Mouse (Mus musculus): ENCODE data around the gene Glyr1.

Gene Glyr1

DNA sequence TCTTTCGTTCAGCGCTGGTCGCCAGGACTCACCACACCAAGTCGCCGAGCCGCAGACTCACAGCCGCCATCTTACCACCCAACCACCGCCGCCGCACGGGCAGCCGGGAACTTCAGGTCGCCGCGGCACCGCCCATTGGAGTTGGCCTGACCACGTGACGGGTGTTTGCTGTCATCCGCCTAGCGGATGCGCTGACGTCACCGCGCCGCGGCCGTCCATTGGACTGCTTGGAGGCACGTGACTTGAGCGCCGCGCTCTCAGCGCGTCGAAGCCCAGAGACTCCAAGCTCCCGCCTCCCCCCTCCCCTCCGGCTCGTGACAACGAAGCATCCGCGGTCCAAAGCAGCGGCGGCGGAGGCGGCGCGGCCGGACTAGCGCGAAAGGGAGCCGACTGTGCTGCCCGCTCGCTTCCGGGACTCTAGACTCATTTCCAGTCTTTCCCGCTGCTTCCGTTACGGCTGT, at the start of gene Glyr1, which contains the start of gene Ubn1:
Gene Glyr1 (minus strand): TSS at position 90 of the 461 bp plus-strand sequence.
Gene Ubn1 (plus strand): TSS at position 284 of the 461 bp plus-strand sequence.
- DNase-seq (ENCODE audit: low spot score in 2 of 2) = peak; percentile 99

DNA sequence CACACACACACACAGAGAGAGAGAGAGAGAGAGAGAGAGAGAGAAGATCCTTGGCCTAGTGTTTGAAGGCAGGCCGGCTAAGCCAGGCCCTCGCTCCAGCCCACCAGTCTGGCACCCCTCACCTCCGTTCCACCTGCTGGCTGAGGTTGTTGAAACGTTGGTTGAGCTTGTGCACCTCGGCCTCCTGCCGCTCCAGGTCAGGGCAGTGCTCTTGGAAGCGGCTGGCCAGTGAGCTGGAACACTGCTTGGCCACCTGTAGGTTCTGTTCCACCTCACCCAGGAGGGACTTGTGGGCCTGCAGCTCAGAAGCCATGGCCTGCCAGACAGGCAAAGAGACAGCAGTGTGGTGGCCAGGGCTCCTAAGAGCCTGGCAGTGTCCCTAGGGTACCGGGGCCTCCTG, 46.8 kb upstream of the Glyr1 start:
- no peak for DNase-seq (ENCODE audit: low spot score in 2 of 2)

GRCm38 (mm10) chr16:5093285-5093684, 43.6 kb upstream of the Glyr1 start:
- DNase-seq (ENCODE audit: low spot score in 2 of 2) = no peak

GRCm38 (mm10) chr16:5089021-5089420, 39.4 kb upstream of the Glyr1 start:
- no peak for DNase-seq (ENCODE audit: low spot score in 2 of 2)

- no peak for DNase-seq (ENCODE audit: low spot score in 2 of 2)
These were observed 36.5 kb upstream of the Glyr1 start for GRCm38 (mm10) chr16:5086179-5086578.

- DNase-seq (ENCODE audit: low spot score in 2 of 2) = no peak
These were observed 35.5 kb upstream of the Glyr1 start for GRCm38 (mm10) chr16:5085196-5085595.

DNA sequence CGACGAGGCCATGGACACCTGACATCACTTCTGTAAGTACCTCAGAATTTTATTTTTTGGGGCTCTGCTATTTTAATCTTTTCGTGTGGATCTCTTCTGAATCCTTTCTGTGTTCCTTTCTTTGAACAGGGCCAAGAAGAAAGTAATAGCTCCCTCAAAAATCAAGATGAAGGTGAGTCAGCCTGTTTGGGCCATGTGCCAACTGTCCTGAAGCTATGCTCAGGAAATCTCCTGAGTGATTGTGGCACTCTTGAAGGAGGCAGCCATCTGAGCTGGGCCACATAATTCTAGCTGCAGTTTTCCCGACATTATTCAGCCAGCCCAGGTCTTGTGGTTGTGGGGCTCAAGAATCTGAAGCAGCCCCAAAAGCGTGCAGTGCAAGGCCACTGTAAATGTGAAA, 24.7 kb upstream of the Glyr1 start:
- no peak for DNase-seq (ENCODE audit: low spot score in 2 of 2)

DNA sequence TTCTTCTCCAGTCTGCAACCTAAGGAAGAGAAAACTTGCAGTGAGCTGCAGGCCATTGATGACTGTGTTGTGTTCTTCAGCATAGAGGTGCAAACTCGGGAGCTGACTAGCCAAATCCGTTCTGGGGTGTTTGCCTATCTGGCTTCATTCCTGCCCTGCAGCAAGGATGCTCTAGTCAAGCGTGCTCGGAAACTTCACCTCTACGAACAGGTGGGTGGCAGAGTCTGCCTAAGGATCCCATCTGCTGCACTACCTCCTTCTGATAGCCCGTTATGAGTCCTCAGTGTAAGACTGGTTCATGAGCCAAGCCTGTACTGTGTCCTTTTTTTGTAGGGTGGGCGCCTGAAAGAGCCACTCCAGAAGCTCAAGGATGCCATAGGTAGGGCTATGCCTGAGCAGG, 22.3 kb upstream of the Glyr1 start:
- DNase-seq (ENCODE audit: low spot score in 2 of 2) = no peak

DNA sequence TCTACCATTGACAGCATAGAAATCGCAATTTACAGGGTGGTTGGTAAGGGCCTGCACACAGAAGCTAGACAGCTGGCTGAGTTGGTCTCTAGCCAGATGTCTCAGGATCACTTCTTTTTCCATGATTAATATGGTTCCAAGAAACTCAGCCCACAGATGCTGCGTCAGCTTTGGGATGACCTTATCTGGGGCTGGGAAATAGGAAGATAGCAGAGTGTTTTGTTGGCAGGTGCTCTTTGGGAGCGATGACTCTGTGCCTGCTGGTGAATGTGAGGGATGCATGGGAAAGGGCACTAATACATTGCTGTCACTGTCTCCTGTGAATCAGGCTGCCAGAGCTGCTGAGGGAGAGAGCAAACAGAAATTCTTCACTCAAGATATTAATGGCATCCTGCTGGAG, 20.7 kb upstream of the Glyr1 start:
- no peak for DNase-seq (ENCODE audit: low spot score in 2 of 2)

DNA sequence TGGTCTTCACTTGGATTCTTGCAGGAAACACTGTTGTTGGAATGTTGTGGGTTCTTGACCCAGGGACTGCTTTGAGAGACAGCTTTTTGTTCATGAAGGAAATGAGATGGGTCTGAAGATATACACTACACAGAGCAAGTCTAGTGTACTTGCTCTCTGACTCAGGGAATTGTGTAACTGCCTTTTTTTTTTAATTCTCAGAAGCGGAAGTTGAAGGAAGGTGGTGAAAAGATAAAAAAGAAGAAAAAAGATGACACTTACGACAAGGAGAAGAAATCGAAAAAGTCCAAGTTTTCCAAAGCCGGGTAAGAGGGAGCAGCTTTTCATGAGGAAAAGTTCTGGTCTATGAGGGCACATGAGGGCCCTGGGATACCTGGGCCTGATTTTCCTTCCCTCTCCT, 13.8 kb upstream of the Glyr1 start:
- no peak for DNase-seq (ENCODE audit: low spot score in 2 of 2)

DNA sequence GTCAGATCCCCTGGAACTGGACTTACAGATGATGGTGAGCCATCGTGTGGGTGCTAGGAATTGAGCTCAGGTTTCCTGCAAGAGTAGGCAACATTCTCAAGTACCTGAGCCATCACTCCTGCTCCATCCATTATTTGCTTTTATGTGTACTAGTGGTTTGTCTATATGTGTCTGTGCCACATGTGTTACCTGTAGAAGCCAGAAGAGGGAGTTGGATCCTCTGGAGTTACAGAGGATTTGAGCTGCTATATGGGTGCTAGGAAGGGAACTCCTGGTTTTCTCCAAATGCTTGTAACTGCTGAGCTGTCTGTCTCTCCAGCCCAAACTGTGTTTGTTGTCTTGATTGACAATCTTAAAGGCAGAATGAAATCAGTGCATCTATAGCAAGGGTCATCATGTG, 8.5 kb upstream of the Glyr1 start:
- DNase-seq (ENCODE audit: low spot score in 2 of 2) = no peak

- DNase-seq (ENCODE audit: low spot score in 2 of 2) = peak; percentile 63
These were observed 818 bp upstream of the Glyr1 start for GRCm38 (mm10) chr16:5050251-5051110.

GRCm38 (mm10) chr16:5049182-5049773, 385 bp downstream of the Glyr1 start:
- no peak for DNase-seq (ENCODE audit: low spot score in 2 of 2)

- DNase-seq (ENCODE audit: low spot score in 2 of 2) = no peak
These were observed 4.3 kb downstream of the Glyr1 start for GRCm38 (mm10) chr16:5045322-5045721.

- DNase-seq (ENCODE audit: low spot score in 2 of 2) = no peak
These were observed 12.9 kb downstream of the Glyr1 start for GRCm38 (mm10) chr16:5036649-5037234.

DNA sequence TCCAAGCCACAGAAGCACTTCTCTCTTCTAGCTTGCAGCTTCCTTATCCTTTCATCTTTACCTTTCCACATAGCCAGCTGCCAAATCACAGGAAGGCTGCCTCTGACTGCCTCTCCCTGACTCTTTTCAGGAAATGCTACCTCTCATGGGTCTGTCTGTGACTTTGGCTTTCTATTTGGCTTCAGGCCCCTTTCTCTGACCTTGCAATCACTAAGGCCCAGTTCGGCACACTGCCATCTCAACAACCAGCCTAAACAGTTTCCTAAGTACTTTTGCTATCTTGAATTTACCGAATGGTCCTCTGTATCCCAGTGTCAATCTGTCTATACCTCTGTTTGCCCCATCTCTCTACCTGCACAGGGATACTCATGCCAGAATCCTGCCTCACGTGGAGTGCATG, 14.1 kb downstream of the Glyr1 start:
- no peak for DNase-seq (ENCODE audit: low spot score in 2 of 2)

- DNase-seq (ENCODE audit: low spot score in 2 of 2) = no peak
These were observed 19.8 kb downstream of the Glyr1 start for GRCm38 (mm10) chr16:5029847-5030246.

- no peak for DNase-seq (ENCODE audit: low spot score in 2 of 2)
These were observed 25.6 kb downstream of the Glyr1 start for GRCm38 (mm10) chr16:5024021-5024420.

- no peak for DNase-seq (ENCODE audit: low spot score in 2 of 2)
These were observed 35.1 kb downstream of the Glyr1 start for GRCm38 (mm10) chr16:5014578-5014977.

DNA sequence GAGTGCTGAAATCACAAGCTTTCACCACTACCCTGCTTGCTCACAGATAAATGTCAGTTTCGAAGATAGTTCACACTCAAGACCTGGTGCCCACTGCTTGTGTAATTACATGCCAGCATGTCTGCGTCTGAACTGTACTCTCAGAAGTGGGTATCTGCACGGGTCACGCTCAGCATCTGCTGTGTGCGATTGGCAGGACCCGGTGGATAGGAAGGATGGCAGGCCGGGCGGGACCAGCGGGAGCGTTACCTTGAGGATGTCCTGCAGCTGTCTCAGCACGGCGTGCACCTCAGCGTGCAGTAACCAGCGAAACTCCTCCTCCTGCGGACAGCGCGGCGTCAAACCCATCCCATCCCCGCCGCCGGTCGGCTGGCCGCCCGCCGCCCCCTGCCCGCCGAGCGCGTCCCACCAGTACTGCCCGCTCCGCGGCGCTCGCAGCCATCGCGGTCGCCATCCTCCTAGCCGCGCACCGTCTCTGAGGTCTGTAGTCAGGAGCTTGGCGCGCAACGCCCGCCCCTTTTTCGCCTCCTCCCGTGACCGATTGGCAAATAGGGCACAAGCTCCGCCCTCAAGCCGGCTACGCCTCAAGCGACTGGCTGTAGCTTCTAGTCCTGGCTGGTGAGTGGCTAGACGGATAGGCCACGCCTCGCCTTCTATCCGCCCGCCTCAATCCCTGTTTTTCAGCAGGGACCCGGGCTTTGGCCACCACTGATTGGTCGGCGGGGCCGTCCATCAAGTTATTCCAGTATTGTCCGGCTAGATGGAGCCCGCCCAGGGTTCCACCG, 36.4 kb downstream of the Glyr1 start, which contains the start of gene Rogdi:
Gene Rogdi (minus strand): TSS at position 500 of the 785 bp plus-strand sequence.
- peak; percentile 99 for DNase-seq (ENCODE audit: low spot score in 2 of 2)

DNA sequence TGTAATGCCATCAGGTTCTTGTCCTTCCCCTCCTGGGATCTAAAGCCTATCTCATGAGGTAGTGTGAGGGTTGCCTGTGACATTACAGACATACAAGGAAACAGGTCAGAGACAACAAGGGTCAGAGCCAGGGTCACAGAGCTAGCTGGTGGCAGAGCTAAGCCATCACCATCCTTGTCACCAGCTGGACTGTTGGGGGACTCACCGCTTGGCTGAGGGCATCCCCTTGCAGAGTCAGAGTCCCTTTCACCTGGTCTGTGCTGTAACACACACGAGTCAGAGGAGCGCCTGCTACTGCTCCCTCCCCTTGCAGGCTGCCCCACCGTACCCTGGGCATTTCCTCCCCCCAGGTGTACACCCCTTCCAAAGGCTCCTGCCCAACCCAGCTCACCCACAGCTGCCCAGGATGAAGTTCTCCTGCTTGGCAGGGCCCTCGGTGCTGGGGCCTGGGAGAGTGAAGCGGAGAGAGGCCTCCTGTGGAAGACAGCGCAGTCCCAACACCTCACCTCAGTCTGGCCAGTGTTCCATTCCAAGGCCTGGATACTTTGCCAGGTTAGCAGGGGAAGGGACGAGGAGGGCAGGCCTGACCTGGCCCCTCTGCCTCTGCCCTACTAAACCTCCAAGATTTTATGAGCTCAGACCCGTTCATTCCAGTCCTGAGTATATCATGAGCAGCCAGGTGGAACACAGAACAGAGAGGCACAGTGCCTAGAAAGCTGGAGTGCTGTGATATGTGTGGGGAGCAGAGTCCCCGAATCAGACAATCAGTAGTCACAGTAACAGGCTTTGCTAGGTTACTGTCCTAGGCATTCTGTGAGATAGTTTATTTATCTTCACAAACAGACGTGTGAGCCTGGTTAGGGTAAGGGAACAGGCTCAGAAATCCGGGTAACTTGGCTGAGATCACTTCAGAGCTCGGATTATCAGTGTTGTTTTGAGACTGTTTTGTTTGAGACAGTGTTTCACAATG, 37.3 kb downstream of the Glyr1 start:
- DNase-seq (ENCODE audit: low spot score in 2 of 2) = no peak
